In genomic region chr10:77687021-77687420, GRCm38 (mm10) we compare ENCODE assay signal across 33 mouse cellular contexts. TPM values are rescaled to one million over a fixed set of nuclear protein-coding genes. Genes with fewer than 3 reads are reported as not detected.
DNase-seq lines count a peak whose midpoint lies in the region; ATAC-seq and TF ChIP-seq lines count a peak whose summit lies in the region.
"Had no signal": no experiment of that assay in that cellular context is flagged by ENCODE, and none has a peak within 500 bp of the region (broad histone marks: within the 10 kb centered on the region; RNA-seq: fewer than 3 reads in every experiment).

No protein-coding gene starts in this region.

- no peak overlapping the region for H3K4me2 ChIP-seq in embryonic facial prominence, embryonic 11.5 days (ENCODE audit: low read depth, low read length)
- peak overlapping the region; percentile 1; the same call in 1 of the 2 replicates for H3K4me2 ChIP-seq in embryonic facial prominence, embryonic 13.5 days
- H3K4me2 ChIP-seq in stomach, embryonic 16.5 days (ENCODE audit: low read depth, low read length): no peak overlapping the region
- no peak overlapping the region for H3K4me2 ChIP-seq in intestine, postnatal 0 days (replicated peaks; ENCODE audit: low read depth)
- H3K4me2 ChIP-seq: embryonic facial prominence, embryonic 12.5 days; forebrain, embryonic 12.5 days; forebrain, embryonic 15.5 days; hindbrain, embryonic 14.5 days had no signal

- no peak for ATAC-seq in embryonic facial prominence, embryonic 11.5 days (replicated peaks; ENCODE audit: insufficient number of reproducible peaks, low FRiP score, low TSS enrichment, low read depth)
- ATAC-seq in embryonic facial prominence, embryonic 13.5 days (ENCODE audit: insufficient number of reproducible peaks, insufficient read depth, low FRiP score, low TSS enrichment, low read depth): no peak
- no peak for ATAC-seq in stomach, embryonic 16.5 days (ENCODE audit: insufficient read depth, low FRiP score)
- no peak for ATAC-seq in intestine, postnatal 0 days
- ATAC-seq: activated CD4-positive, CD25-positive, alpha-beta regulatory T cell, adult 4 months; forebrain, embryonic 15.5 days; hindbrain, postnatal 0 days had no signal

- peak; percentile 29 for DNase-seq in embryonic facial prominence, embryonic 11.5 days (ENCODE audit: low spot score)
- DNase-seq in embryonic facial prominence, embryonic 10.5 days (ENCODE audit: low spot score): no peak
- peak; percentile 54 for DNase-seq in fat pad, adult 2 months (ENCODE audit: extremely low read depth, low read depth, low spot score)
- DNase-seq in thymus, postnatal 4 days: no peak
- no peak for DNase-seq in gastrocnemius, adult 8-10 months (ENCODE audit: low spot score in 2 of 2)
- DNase-seq: adrenal gland, adult 8-10 months; adrenal gland, postnatal 25 days; cerebellum, adult 11-12 months; cerebellum, adult 8-10 months; cerebellum, postnatal 36 days; embryo, embryonic 11 days; gastrocnemius, postnatal 14 days; heart, postnatal 36 days had no signal

- no peak for TF ChIP-seq CTCF in intestine, postnatal 0 days (IDR thresholded peaks at IDR 0.05; ENCODE audit: low read depth)

- WGBS in embryonic facial prominence, embryonic 11.5 days: 18% methylated on average over 10 of the region's 10 CpGs
- 18% methylated on average over 10 of the region's 10 CpGs for WGBS in embryonic facial prominence, embryonic 10.5 days
- 19% methylated on average over 10 of the region's 10 CpGs for WGBS in embryonic facial prominence, embryonic 13.5 days
- 32% methylated on average over 10 of the region's 10 CpGs for WGBS in stomach, embryonic 16.5 days
- 44% methylated on average over 10 of the region's 10 CpGs for WGBS in intestine, postnatal 0 days

- peaks cover 2% of the 10 kb centered on the region for H3K4me1 ChIP-seq in embryonic facial prominence, embryonic 11.5 days (ENCODE audit: control insufficient read depth, insufficient read depth, low read length)
- H3K4me1 ChIP-seq in embryonic facial prominence, embryonic 10.5 days: peaks cover 53% of the 10 kb centered on the region
- peaks cover 18% of the 10 kb centered on the region for H3K4me1 ChIP-seq in embryonic facial prominence, embryonic 13.5 days
- peaks cover 3% of the 10 kb centered on the region; the same call in 1 of the 2 replicates for H3K4me1 ChIP-seq in stomach, embryonic 16.5 days (ENCODE audit: control insufficient read depth, insufficient read depth, low read length)
- no peaks in the 10 kb centered on the region for H3K4me1 ChIP-seq in intestine, postnatal 0 days (replicated peaks; ENCODE audit: control insufficient read depth, insufficient read depth, low read length)
- H3K4me1 ChIP-seq: forebrain, embryonic 15.5 days had no signal

- H3K27me3 ChIP-seq in embryonic facial prominence, embryonic 11.5 days (ENCODE audit: control insufficient read depth, insufficient read depth, low read length): peaks cover 25% of the 10 kb centered on the region
- peaks cover 81% of the 10 kb centered on the region for H3K27me3 ChIP-seq in embryonic facial prominence, embryonic 10.5 days (replicated peaks; ENCODE audit: low read depth, poor library complexity, severe bottlenecking)
- peaks cover 67% of the 10 kb centered on the region for H3K27me3 ChIP-seq in embryonic facial prominence, embryonic 13.5 days
- no peaks in the 10 kb centered on the region; the same call in 1 of the 2 replicates for H3K27me3 ChIP-seq in stomach, embryonic 16.5 days (ENCODE audit: control insufficient read depth, insufficient read depth, low read length)
- 0 out of 2 replicates have a peak, but pooled peaks cover 7% of the 10 kb centered on the region for H3K27me3 ChIP-seq in intestine, postnatal 0 days (replicated peaks; ENCODE audit: control insufficient read depth, insufficient read depth, low read length)

- no peak overlapping the region for H3K27ac ChIP-seq in embryonic facial prominence, embryonic 11.5 days (replicated peaks; ENCODE audit: low read depth, low read length)
- H3K27ac ChIP-seq in embryonic facial prominence, embryonic 10.5 days (replicated peaks): no peak overlapping the region
- 0 out of 2 replicates have a peak overlapping the region, but pooled peaks have one; percentile 7 for H3K27ac ChIP-seq in embryonic facial prominence, embryonic 13.5 days
- peak overlapping the region; percentile 65; the same call in 1 of the 2 replicates for H3K27ac ChIP-seq in stomach, embryonic 16.5 days (ENCODE audit: low read length)
- no peak overlapping the region for H3K27ac ChIP-seq in intestine, postnatal 0 days (ENCODE audit: low read depth, low read length)
- H3K27ac ChIP-seq: embryonic facial prominence, embryonic 12.5 days; forebrain, embryonic 12.5 days; forebrain, embryonic 15.5 days; heart, embryonic 15.5 days; hindbrain, embryonic 14.5 days; hindbrain, postnatal 0 days had no signal

- no peak overlapping the region for H3K4me3 ChIP-seq in embryonic facial prominence, embryonic 11.5 days (ENCODE audit: low read depth, low read length)
- H3K4me3 ChIP-seq in embryonic facial prominence, embryonic 10.5 days: no peak overlapping the region
- H3K4me3 ChIP-seq in embryonic facial prominence, embryonic 13.5 days: no peak overlapping the region
- H3K4me3 ChIP-seq in stomach, embryonic 16.5 days (replicated peaks; ENCODE audit: low read length): no peak overlapping the region
- no peak overlapping the region for H3K4me3 ChIP-seq in intestine, postnatal 0 days (ENCODE audit: low read depth, low read length)
- H3K4me3 ChIP-seq: embryonic facial prominence, embryonic 12.5 days; forebrain, embryonic 12.5 days; forebrain, embryonic 15.5 days; heart, embryonic 12.5 days had no signal

- no peak overlapping the region for H3K9ac ChIP-seq in embryonic facial prominence, embryonic 11.5 days (replicated peaks; ENCODE audit: low read length)
- H3K9ac ChIP-seq in embryonic facial prominence, embryonic 13.5 days: no peak overlapping the region
- H3K9ac ChIP-seq in stomach, embryonic 16.5 days (ENCODE audit: low read length): no peak overlapping the region
- H3K9ac ChIP-seq in intestine, postnatal 0 days (ENCODE audit: low read depth, low read length): no peak overlapping the region
- H3K9ac ChIP-seq: embryonic facial prominence, embryonic 12.5 days; forebrain, embryonic 12.5 days; forebrain, embryonic 15.5 days; heart, embryonic 12.5 days; heart, embryonic 15.5 days; hindbrain, embryonic 14.5 days had no signal

- no peaks in the 10 kb centered on the region for H3K9me3 ChIP-seq in embryonic facial prominence, embryonic 11.5 days (replicated peaks; ENCODE audit: control insufficient read depth, low read length)
- H3K9me3 ChIP-seq in embryonic facial prominence, embryonic 10.5 days: no peaks in the 10 kb centered on the region
- no peaks in the 10 kb centered on the region for H3K9me3 ChIP-seq in embryonic facial prominence, embryonic 13.5 days
- H3K9me3 ChIP-seq in stomach, embryonic 16.5 days (replicated peaks; ENCODE audit: control insufficient read depth, low read length): no peaks in the 10 kb centered on the region
- H3K9me3 ChIP-seq in intestine, postnatal 0 days (ENCODE audit: control insufficient read depth): no peaks in the 10 kb centered on the region
- H3K9me3 ChIP-seq: embryonic facial prominence, embryonic 12.5 days; forebrain, embryonic 12.5 days; forebrain, embryonic 15.5 days; heart, embryonic 12.5 days; heart, embryonic 15.5 days had no signal

- no peaks in the 10 kb centered on the region for H3K36me3 ChIP-seq in embryonic facial prominence, embryonic 11.5 days (replicated peaks; ENCODE audit: control insufficient read depth, insufficient read depth, low read depth, low read length)
- H3K36me3 ChIP-seq in embryonic facial prominence, embryonic 10.5 days (replicated peaks): no peaks in the 10 kb centered on the region
- H3K36me3 ChIP-seq in embryonic facial prominence, embryonic 13.5 days: no peaks in the 10 kb centered on the region
- H3K36me3 ChIP-seq in stomach, embryonic 16.5 days (ENCODE audit: control insufficient read depth, insufficient read depth, low read length): no peaks in the 10 kb centered on the region
- H3K36me3 ChIP-seq in intestine, postnatal 0 days (ENCODE audit: control insufficient read depth, insufficient read depth): no peaks in the 10 kb centered on the region
- H3K36me3 ChIP-seq: embryonic facial prominence, embryonic 12.5 days; forebrain, embryonic 12.5 days; forebrain, embryonic 15.5 days; heart, embryonic 12.5 days; heart, embryonic 15.5 days had no signal

RNA-seq across cellular contexts. Expression of gene Tspear, which starts 0.7 kb away (rescaled TPM):
- 0.39 and 0.64 TPM in 2 replicates for polyA plus RNA-seq in embryonic facial prominence, embryonic 11.5 days (2014; fragmentation: Nextera tagmentation; extraction: Ambion mirVana)
- 0.97 and 1.2 TPM in 2 replicates for polyA plus RNA-seq in embryonic facial prominence, embryonic 10.5 days (2016; fragmentation: Nextera tagmentation; extraction: Ambion mirVana)
- 1.3 and 2.2 TPM in 2 replicates for polyA plus RNA-seq in embryonic facial prominence, embryonic 13.5 days (2015; fragmentation: Nextera tagmentation; extraction: Ambion mirVana)
- polyA plus RNA-seq in stomach, embryonic 16.5 days (2015; fragmentation: Nextera tagmentation; extraction: Ambion mirVana): 0.96 and 1.5 TPM in 2 replicates
- 0.10 and 0.20 TPM in 2 replicates for polyA plus RNA-seq in intestine, postnatal 0 days (2015; fragmentation: Nextera tagmentation; extraction: Ambion mirVana)
- not detected for total RNA-seq in gastrocnemius, adult 8-10 months (2022)
- total RNA-seq: gastrocnemius, adult 18-20 months; gastrocnemius, postnatal 14 days; gastrocnemius, postnatal 4 days; heart, adult 18-20 months; heart, postnatal 10 days; heart, postnatal 36 days had no signal
- polyA plus RNA-seq: heart, embryonic 12.5 days; heart, embryonic 15.5 days had no signal

RNA-seq across cellular contexts. Expression of gene Gm19402, which starts 3.5 kb away (rescaled TPM):
- not detected in 2 replicates for polyA plus RNA-seq in embryonic facial prominence, embryonic 11.5 days (2014; fragmentation: Nextera tagmentation; extraction: Ambion mirVana)
- polyA plus RNA-seq in embryonic facial prominence, embryonic 10.5 days (2016; fragmentation: Nextera tagmentation; extraction: Ambion mirVana): not detected in 2 replicates
- not detected in 2 replicates for polyA plus RNA-seq in embryonic facial prominence, embryonic 13.5 days (2015; fragmentation: Nextera tagmentation; extraction: Ambion mirVana)
- not detected in 2 replicates for polyA plus RNA-seq in stomach, embryonic 16.5 days (2015; fragmentation: Nextera tagmentation; extraction: Ambion mirVana)
- polyA plus RNA-seq in intestine, postnatal 0 days (2015; fragmentation: Nextera tagmentation; extraction: Ambion mirVana): not detected in 2 replicates
- not detected for total RNA-seq in gastrocnemius, adult 8-10 months (2022)
- total RNA-seq: adrenal gland, adult 8-10 months; adrenal gland, postnatal 25 days; ES-E14; gastrocnemius, adult 18-20 months; gastrocnemius, postnatal 14 days; gastrocnemius, postnatal 4 days; heart, adult 18-20 months; heart, postnatal 10 days; heart, postnatal 36 days; hindbrain, postnatal 0 days had no signal
- polyA plus RNA-seq: activated CD4-positive, CD25-positive, alpha-beta regulatory T cell, adult 4 months; brain, embryonic 14.5 days; cortical plate, adult 2 months; embryonic facial prominence, embryonic 12.5 days; forebrain, embryonic 12.5 days; forebrain, embryonic 15.5 days; heart, embryonic 12.5 days; heart, embryonic 15.5 days; hindbrain, embryonic 11.5 days; hindbrain, embryonic 14.5 days; hindbrain, postnatal 0 days; intestine, embryonic 14.5 days had no signal

RNA-seq across cellular contexts. Expression of gene Gm9508, which starts 10.0 kb away (rescaled TPM):
- not detected in 2 replicates for polyA plus RNA-seq in embryonic facial prominence, embryonic 11.5 days (2014; fragmentation: Nextera tagmentation; extraction: Ambion mirVana)
- not detected in 2 replicates for polyA plus RNA-seq in embryonic facial prominence, embryonic 10.5 days (2016; fragmentation: Nextera tagmentation; extraction: Ambion mirVana)
- not detected in 2 replicates for polyA plus RNA-seq in embryonic facial prominence, embryonic 13.5 days (2015; fragmentation: Nextera tagmentation; extraction: Ambion mirVana)
- not detected in 2 replicates for polyA plus RNA-seq in stomach, embryonic 16.5 days (2015; fragmentation: Nextera tagmentation; extraction: Ambion mirVana)
- polyA plus RNA-seq in intestine, postnatal 0 days (2015; fragmentation: Nextera tagmentation; extraction: Ambion mirVana): not detected in 2 replicates
- total RNA-seq in gastrocnemius, adult 8-10 months (2022): not detected
- total RNA-seq: adrenal gland, adult 8-10 months; adrenal gland, postnatal 25 days; ES-E14; gastrocnemius, adult 18-20 months; gastrocnemius, postnatal 14 days; gastrocnemius, postnatal 4 days; heart, adult 18-20 months; heart, postnatal 10 days; heart, postnatal 36 days; hindbrain, postnatal 0 days had no signal
- polyA plus RNA-seq: activated CD4-positive, CD25-positive, alpha-beta regulatory T cell, adult 4 months; brain, embryonic 14.5 days; cortical plate, adult 2 months; embryonic facial prominence, embryonic 12.5 days; forebrain, embryonic 12.5 days; forebrain, embryonic 15.5 days; heart, embryonic 12.5 days; heart, embryonic 15.5 days; hindbrain, embryonic 11.5 days; hindbrain, embryonic 14.5 days; hindbrain, postnatal 0 days; intestine, embryonic 14.5 days had no signal

RNA-seq across cellular contexts. Expression of gene Gm10272, which starts 19.4 kb away (rescaled TPM):
- not detected in 2 replicates for polyA plus RNA-seq in embryonic facial prominence, embryonic 11.5 days (2014; fragmentation: Nextera tagmentation; extraction: Ambion mirVana)
- not detected in 2 replicates for polyA plus RNA-seq in embryonic facial prominence, embryonic 10.5 days (2016; fragmentation: Nextera tagmentation; extraction: Ambion mirVana)
- polyA plus RNA-seq in embryonic facial prominence, embryonic 13.5 days (2015; fragmentation: Nextera tagmentation; extraction: Ambion mirVana): not detected in 2 replicates
- polyA plus RNA-seq in stomach, embryonic 16.5 days (2015; fragmentation: Nextera tagmentation; extraction: Ambion mirVana): not detected in 2 replicates
- not detected in 2 replicates for polyA plus RNA-seq in intestine, postnatal 0 days (2015; fragmentation: Nextera tagmentation; extraction: Ambion mirVana)
- not detected for total RNA-seq in gastrocnemius, adult 8-10 months (2022)
- total RNA-seq: adrenal gland, adult 8-10 months; adrenal gland, postnatal 25 days; ES-E14; gastrocnemius, adult 18-20 months; gastrocnemius, postnatal 14 days; gastrocnemius, postnatal 4 days; heart, adult 18-20 months; heart, postnatal 10 days; heart, postnatal 36 days; hindbrain, postnatal 0 days had no signal
- polyA plus RNA-seq: activated CD4-positive, CD25-positive, alpha-beta regulatory T cell, adult 4 months; brain, embryonic 14.5 days; cortical plate, adult 2 months; embryonic facial prominence, embryonic 12.5 days; forebrain, embryonic 12.5 days; forebrain, embryonic 15.5 days; heart, embryonic 12.5 days; heart, embryonic 15.5 days; hindbrain, embryonic 11.5 days; hindbrain, embryonic 14.5 days; hindbrain, postnatal 0 days; intestine, embryonic 14.5 days had no signal

RNA-seq across cellular contexts. Expression of gene Gm10024, which starts 24.2 kb away (rescaled TPM):
- not detected in 2 replicates for polyA plus RNA-seq in embryonic facial prominence, embryonic 11.5 days (2014; fragmentation: Nextera tagmentation; extraction: Ambion mirVana)
- polyA plus RNA-seq in embryonic facial prominence, embryonic 10.5 days (2016; fragmentation: Nextera tagmentation; extraction: Ambion mirVana): not detected in 2 replicates
- polyA plus RNA-seq in embryonic facial prominence, embryonic 13.5 days (2015; fragmentation: Nextera tagmentation; extraction: Ambion mirVana): 0.72 and 1.5 TPM in 2 replicates
- 0.27 TPM in 1 of 2 replicates, not detected in the other for polyA plus RNA-seq in stomach, embryonic 16.5 days (2015; fragmentation: Nextera tagmentation; extraction: Ambion mirVana)
- not detected in 2 replicates for polyA plus RNA-seq in intestine, postnatal 0 days (2015; fragmentation: Nextera tagmentation; extraction: Ambion mirVana)
- not detected for total RNA-seq in gastrocnemius, adult 8-10 months (2022)
- total RNA-seq: adrenal gland, adult 8-10 months; adrenal gland, postnatal 25 days; ES-E14; gastrocnemius, adult 18-20 months; gastrocnemius, postnatal 14 days; gastrocnemius, postnatal 4 days; heart, adult 18-20 months; heart, postnatal 10 days; heart, postnatal 36 days; hindbrain, postnatal 0 days had no signal
- polyA plus RNA-seq: activated CD4-positive, CD25-positive, alpha-beta regulatory T cell, adult 4 months; brain, embryonic 14.5 days; cortical plate, adult 2 months; embryonic facial prominence, embryonic 12.5 days; forebrain, embryonic 12.5 days; forebrain, embryonic 15.5 days; heart, embryonic 12.5 days; heart, embryonic 15.5 days; hindbrain, embryonic 11.5 days; hindbrain, embryonic 14.5 days; hindbrain, postnatal 0 days; intestine, embryonic 14.5 days had no signal

Comparison
In these comparisons a context has a peak if more than half of its experiments do, and no peak if none do; other contexts are left out.
1. DNase-seq: peak in embryonic facial prominence, embryonic 11.5 days (single experiment) and fat pad, adult 2 months (single experiment); none in embryonic facial prominence, embryonic 10.5 days (single experiment), thymus, postnatal 4 days (single experiment) and gastrocnemius, adult 8-10 months (0 of 2).
2. H3K27ac ChIP-seq: peak in embryonic facial prominence, embryonic 13.5 days (single experiment) and stomach, embryonic 16.5 days (single experiment); none in embryonic facial prominence, embryonic 11.5 days (single experiment), embryonic facial prominence, embryonic 10.5 days (single experiment) and intestine, postnatal 0 days (single experiment).